Mouse (Mus musculus): ENCODE measurements at regions not wholly inside any gene's neighbourhood (a gene's known extent, or its start where the extent isn't known, plus 50 kb on each side); places are given as distances from the start of the nearest gene placed in this dataset.

GRCm38 (mm10) chr12:12178391-12178790, 83.5 kb upstream of the Fam49a start:
- H3K27me3 ChIP-seq (replicated peaks; ENCODE audit: control insufficient read depth, insufficient read depth, low read length), result no peaks in the 10 kb centered on the region
- H3K27ac ChIP-seq (ENCODE audit: low read depth, low read length), result no peak overlapping the region
- H3K9ac ChIP-seq (ENCODE audit: low read depth, low read length), result no peak overlapping the region
- no peaks in the 10 kb centered on the region for H3K36me3 ChIP-seq (ENCODE audit: control insufficient read depth, insufficient read depth, low read length)
- ATAC-seq, result no peak
- no peaks in the 10 kb centered on the region for H3K9me3 ChIP-seq (ENCODE audit: control insufficient read depth, low read length)
- no peak overlapping the region for H3K4me3 ChIP-seq (ENCODE audit: low read length)
- no peak overlapping the region for H3K4me2 ChIP-seq (ENCODE audit: low read length)
- WGBS, result 76% methylated on average over 2 of the region's 2 CpGs
- H3K4me1 ChIP-seq (ENCODE audit: control insufficient read depth, insufficient read depth, low read depth, low read length), result peaks cover 9% of the 10 kb centered on the region

GRCm38 (mm10) chr12:12179292-12179865, 82.6 kb upstream of the Fam49a start:
- no peaks in the 10 kb centered on the region for H3K36me3 ChIP-seq (ENCODE audit: control insufficient read depth, insufficient read depth, low read length)
- no peak overlapping the region for H3K4me3 ChIP-seq (ENCODE audit: low read length)
- peak; percentile 75 for ATAC-seq
- no peaks in the 10 kb centered on the region for H3K9me3 ChIP-seq (ENCODE audit: control insufficient read depth, low read length)
- WGBS, result 52% methylated on average over 10 of the region's 10 CpGs
- H3K9ac ChIP-seq (ENCODE audit: low read depth, low read length), result no peak overlapping the region
- H3K4me1 ChIP-seq (ENCODE audit: control insufficient read depth, insufficient read depth, low read depth, low read length), result peaks cover 9% of the 10 kb centered on the region
- no peak overlapping the region for H3K4me2 ChIP-seq (ENCODE audit: low read length)
- H3K27ac ChIP-seq (ENCODE audit: low read depth, low read length), result no peak overlapping the region
- no peaks in the 10 kb centered on the region for H3K27me3 ChIP-seq (replicated peaks; ENCODE audit: control insufficient read depth, insufficient read depth, low read length)

GRCm38 (mm10) chr12:12180986-12181385, 81.0 kb upstream of the Fam49a start:
- Histone ChIP-seq H3K27me3 (replicated peaks; ENCODE audit: control insufficient read depth, insufficient read depth, low read length) (no peaks in the 10 kb centered on the region), H3K4me1 (ENCODE audit: control insufficient read depth, insufficient read depth, low read depth, low read length) (peaks cover 9% of the 10 kb centered on the region), H3K4me3 (ENCODE audit: low read length) (no peak overlapping the region), H3K27ac (ENCODE audit: low read depth, low read length) (no peak overlapping the region), H3K9ac (ENCODE audit: low read depth, low read length) (no peak overlapping the region), H3K36me3 (ENCODE audit: control insufficient read depth, insufficient read depth, low read length) (no peaks in the 10 kb centered on the region), H3K4me2 (ENCODE audit: low read length) (no peak overlapping the region), H3K9me3 (ENCODE audit: control insufficient read depth, low read length) (no peaks in the 10 kb centered on the region)
- no peak for ATAC-seq
- 90% methylated on average over 1 of the region's 1 CpGs for WGBS

- H3K9ac ChIP-seq (ENCODE audit: low read depth, low read length), result no peak overlapping the region
Measured at GRCm38 (mm10) chr12:12181686-12182085, 80.3 kb upstream of the Fam49a start.

GRCm38 (mm10) chr12:12186353-12186752, 75.6 kb upstream of the Fam49a start:
- 78% methylated on average over 2 of the region's 2 CpGs for WGBS
- H3K4me3 ChIP-seq (ENCODE audit: low read length), result no peak overlapping the region
- ATAC-seq, result no peak
- no peak overlapping the region for H3K4me2 ChIP-seq (ENCODE audit: low read length)
- no peaks in the 10 kb centered on the region for H3K27me3 ChIP-seq (replicated peaks; ENCODE audit: control insufficient read depth, insufficient read depth, low read length)
- H3K27ac ChIP-seq (ENCODE audit: low read depth, low read length), result no peak overlapping the region
- no peak overlapping the region for H3K9ac ChIP-seq (ENCODE audit: low read depth, low read length)
- H3K4me1 ChIP-seq (ENCODE audit: control insufficient read depth, insufficient read depth, low read depth, low read length), result no peaks in the 10 kb centered on the region
- H3K9me3 ChIP-seq (ENCODE audit: control insufficient read depth, low read length), result no peaks in the 10 kb centered on the region
- no peaks in the 10 kb centered on the region for H3K36me3 ChIP-seq (ENCODE audit: control insufficient read depth, insufficient read depth, low read length)

More at GRCm38 (mm10) chr12:12181686-12182085, 80.3 kb upstream of the Fam49a start:
- Histone ChIP-seq H3K4me3 (ENCODE audit: low read length) (no peak overlapping the region), H3K9me3 (ENCODE audit: control insufficient read depth, low read length) (no peaks in the 10 kb centered on the region), H3K4me1 (ENCODE audit: control insufficient read depth, insufficient read depth, low read depth, low read length) (peaks cover 6% of the 10 kb centered on the region), H3K4me2 (ENCODE audit: low read length) (no peak overlapping the region), H3K27me3 (replicated peaks; ENCODE audit: control insufficient read depth, insufficient read depth, low read length) (no peaks in the 10 kb centered on the region), H3K27ac (ENCODE audit: low read depth, low read length) (no peak overlapping the region), H3K36me3 (ENCODE audit: control insufficient read depth, insufficient read depth, low read length) (no peaks in the 10 kb centered on the region)
- ATAC-seq, result no peak
- WGBS, result 92% methylated on average over 4 of the region's 4 CpGs

- Histone ChIP-seq H3K27ac (ENCODE audit: low read depth, low read length) (no peak overlapping the region), H3K9ac (ENCODE audit: low read depth, low read length) (no peak overlapping the region), H3K36me3 (ENCODE audit: control insufficient read depth, insufficient read depth, low read length) (no peaks in the 10 kb centered on the region), H3K4me2 (ENCODE audit: low read length) (no peak overlapping the region), H3K4me3 (ENCODE audit: low read length) (no peak overlapping the region), H3K4me1 (ENCODE audit: control insufficient read depth, insufficient read depth, low read depth, low read length) (peaks cover 3% of the 10 kb centered on the region; the same call in 1 of the 2 replicates), H3K27me3 (replicated peaks; ENCODE audit: control insufficient read depth, insufficient read depth, low read length) (no peaks in the 10 kb centered on the region), H3K9me3 (ENCODE audit: control insufficient read depth, low read length) (no peaks in the 10 kb centered on the region)
- WGBS, result 64% methylated on average over 1 of the region's 1 CpGs
- peak; percentile 82 for ATAC-seq
Measured at GRCm38 (mm10) chr12:12195066-12195465, 66.9 kb upstream of the Fam49a start.

GRCm38 (mm10) chr12:12196627-12197026, 65.3 kb upstream of the Fam49a start:
- H3K9me3 ChIP-seq (ENCODE audit: control insufficient read depth, low read length), result no peaks in the 10 kb centered on the region
- H3K27me3 ChIP-seq (replicated peaks; ENCODE audit: control insufficient read depth, insufficient read depth, low read length), result no peaks in the 10 kb centered on the region
- H3K27ac ChIP-seq (ENCODE audit: low read depth, low read length), result no peak overlapping the region
- H3K9ac ChIP-seq (ENCODE audit: low read depth, low read length), result no peak overlapping the region
- H3K36me3 ChIP-seq (ENCODE audit: control insufficient read depth, insufficient read depth, low read length), result no peaks in the 10 kb centered on the region
- no peak overlapping the region for H3K4me3 ChIP-seq (ENCODE audit: low read length)
- H3K4me2 ChIP-seq (ENCODE audit: low read length), result no peak overlapping the region
- whole genome bisulfite sequencing, result 91% methylated on average over 3 of the region's 3 CpGs
- ATAC-seq, result no peak
- H3K4me1 ChIP-seq (ENCODE audit: control insufficient read depth, insufficient read depth, low read depth, low read length), result peaks cover 3% of the 10 kb centered on the region; the same call in 1 of the 2 replicates

- WGBS, result 64% methylated on average over 1 of the region's 1 CpGs
- no peak overlapping the region for H3K4me3 ChIP-seq (ENCODE audit: low read length)
Measured at GRCm38 (mm10) chr12:12208216-12208615, 53.7 kb upstream of the Fam49a start.

More at GRCm38 (mm10) chr12:12208216-12208615, 53.7 kb upstream of the Fam49a start:
- ATAC-seq, result no peak
- Histone ChIP-seq H3K36me3 (ENCODE audit: control insufficient read depth, insufficient read depth, low read length) (no peaks in the 10 kb centered on the region), H3K27me3 (replicated peaks; ENCODE audit: control insufficient read depth, insufficient read depth, low read length) (no peaks in the 10 kb centered on the region), H3K9me3 (ENCODE audit: control insufficient read depth, low read length) (no peaks in the 10 kb centered on the region), H3K27ac (ENCODE audit: low read depth, low read length) (no peak overlapping the region), H3K4me2 (ENCODE audit: low read length) (no peak overlapping the region), H3K9ac (ENCODE audit: low read depth, low read length) (no peak overlapping the region), H3K4me1 (ENCODE audit: control insufficient read depth, insufficient read depth, low read depth, low read length) (no peaks in the 10 kb centered on the region)

Measured in hindbrain, embryonic 16.5 days (tissue).